Mouse (Mus musculus): Measurements from ENCODE around the gene Tmem17. TPM values are rescaled to one million over a fixed set of nuclear protein-coding genes. Genes with fewer than 3 reads are reported as not detected.

The Tmem17 gene
- polyA plus RNA-seq, 1 experiment from 2014 or later: 14.7 TPM

Other genes with a start within 250 kb of the Tmem17 start
- 12.6 and 14.3 TPM in 2 replicates for gene Ehbp1, start 169.8 kb upstream of the Tmem17 start, polyA plus RNA-seq (2016; fragmentation: Nextera tagmentation; extraction: Ambion mirVana)

Measured in embryonic facial prominence, embryonic 12.5 days (tissue).